Mouse (Mus musculus) thymus, adult 18-20 months (tissue): ENCODE measurements around the gene Csrnp3.

ENCODE experiments used
- DNase-seq, 2 experiments: peaks; one replicate each; pipeline ENCODE4 v3.0.0; 2022; ENCODE audit warnings: mixed read lengths in 2 of 2

The Csrnp3 gene

GRCm38 (mm10) chr2:65953726-65954340 is 108.3 kb downstream of the Csrnp3 start:
- no peak for DNase-seq

- DNase-seq = no peak
Measured at GRCm38 (mm10) chr2:65955804-65956203, 110.2 kb downstream of the Csrnp3 start.

GRCm38 (mm10) chr2:65956727-65957126 is 111.2 kb downstream of the Csrnp3 start:
- DNase-seq = no peak

GRCm38 (mm10) chr2:65963420-65963819 is 117.9 kb downstream of the Csrnp3 start:
- no peak for DNase-seq

- DNase-seq = no peak
Measured at GRCm38 (mm10) chr2:65968810-65969209, 123.2 kb downstream of the Csrnp3 start.

GRCm38 (mm10) chr2:65973907-65974306 is 128.3 kb downstream of the Csrnp3 start:
- no peak for DNase-seq

GRCm38 (mm10) chr2:65975383-65975782 is 129.8 kb downstream of the Csrnp3 start:
- no peak for DNase-seq

GRCm38 (mm10) chr2:65979338-65980053 is 133.9 kb downstream of the Csrnp3 start:
- DNase-seq = no peak

- no peak for DNase-seq
Measured at GRCm38 (mm10) chr2:65981470-65981869, 135.9 kb downstream of the Csrnp3 start.

GRCm38 (mm10) chr2:65981965-65982364 is 136.4 kb downstream of the Csrnp3 start:
- no peak for DNase-seq

- no peak for DNase-seq
Measured at GRCm38 (mm10) chr2:65985706-65986105, 140.1 kb downstream of the Csrnp3 start.

- DNase-seq = no peak
Measured at GRCm38 (mm10) chr2:65987069-65987468, 141.5 kb downstream of the Csrnp3 start.

- DNase-seq = no peak
Measured at GRCm38 (mm10) chr2:65987588-65987987, 142.0 kb downstream of the Csrnp3 start.

GRCm38 (mm10) chr2:65988788-65989187 is 143.2 kb downstream of the Csrnp3 start:
- DNase-seq = no peak

- DNase-seq = no peak
Measured at GRCm38 (mm10) chr2:65990108-65990507, 144.5 kb downstream of the Csrnp3 start.

GRCm38 (mm10) chr2:65990754-65991153 is 145.2 kb downstream of the Csrnp3 start:
- no peak for DNase-seq

- no peak for DNase-seq
Measured at GRCm38 (mm10) chr2:65993371-65993770, 147.8 kb downstream of the Csrnp3 start.

GRCm38 (mm10) chr2:65994886-65995468 is 149.4 kb downstream of the Csrnp3 start:
- no peak for DNase-seq

GRCm38 (mm10) chr2:65998747-65999146 is 153.2 kb downstream of the Csrnp3 start:
- DNase-seq = no peak

GRCm38 (mm10) chr2:66008995-66009654 is 163.6 kb downstream of the Csrnp3 start:
- DNase-seq = no peak

GRCm38 (mm10) chr2:66009677-66010076 is 164.1 kb downstream of the Csrnp3 start:
- DNase-seq = no peak

GRCm38 (mm10) chr2:66018711-66019110 is 173.1 kb downstream of the Csrnp3 start:
- DNase-seq = no peak

GRCm38 (mm10) chr2:66019235-66019634 is 173.7 kb downstream of the Csrnp3 start:
- no peak for DNase-seq

- no peak for DNase-seq
Measured at GRCm38 (mm10) chr2:66023419-66023818, 177.9 kb downstream of the Csrnp3 start.
